Mouse (Mus musculus): ENCODE measurements around the gene Mael. TPM values are rescaled to one million over a fixed set of nuclear protein-coding genes. Genes with fewer than 3 reads are reported as not detected.

Mael gene
- total RNA-seq, 2 experiments from 2014 or later, result not detected

- no peak for ATAC-seq (replicated peaks; ENCODE audit: low FRiP score, poor library complexity, severe bottlenecking)
These were observed 79.9 kb downstream of the Mael start for GRCm38 (mm10) chr1:166158664-166159063.

- ATAC-seq (replicated peaks; ENCODE audit: low FRiP score, poor library complexity, severe bottlenecking), result no peak
These were observed 80.8 kb downstream of the Mael start for GRCm38 (mm10) chr1:166157712-166158111.

GRCm38 (mm10) chr1:166155113-166155494 is 83.4 kb downstream of the Mael start:
- no peak for ATAC-seq (replicated peaks; ENCODE audit: low FRiP score, poor library complexity, severe bottlenecking)

- ATAC-seq (replicated peaks; ENCODE audit: low FRiP score, poor library complexity, severe bottlenecking), result peak; percentile 71
These were observed 84.1 kb downstream of the Mael start for GRCm38 (mm10) chr1:166154162-166155112.

- ATAC-seq (replicated peaks; ENCODE audit: low FRiP score, poor library complexity, severe bottlenecking), result peak; percentile 79
These were observed 85.0 kb downstream of the Mael start for GRCm38 (mm10) chr1:166153351-166154120.

- ATAC-seq (replicated peaks; ENCODE audit: low FRiP score, poor library complexity, severe bottlenecking), result no peak
These were observed 86.5 kb downstream of the Mael start for GRCm38 (mm10) chr1:166152034-166152433.

GRCm38 (mm10) chr1:166151341-166151740 is 87.2 kb downstream of the Mael start:
- no peak for ATAC-seq (replicated peaks; ENCODE audit: low FRiP score, poor library complexity, severe bottlenecking)

Other genes with a start within 250 kb of the Mael start
- 15.7 and 22.1 TPM in 2 replicates for gene Pou2f1, start 236.1 kb downstream of the Mael start, total RNA-seq (2015; ENCODE audit: low replicate concordance)
- gene Pou2f1, start 236.1 kb downstream of the Mael start, total RNA-seq (2017; ENCODE audit: low replicate concordance), result 13.9 and 14.8 TPM in 2 replicates
- gene Dusp27, start 110.8 kb downstream of the Mael start, total RNA-seq (2015; ENCODE audit: low replicate concordance), result not detected in 2 replicates
- not detected in 2 replicates for gene Dusp27, start 110.8 kb downstream of the Mael start, total RNA-seq (2017; ENCODE audit: low replicate concordance)
- gene Gpa33, start 108.5 kb downstream of the Mael start, total RNA-seq (2015; ENCODE audit: low replicate concordance), result not detected in 2 replicates
- not detected in 2 replicates for gene Gpa33, start 108.5 kb downstream of the Mael start, total RNA-seq (2017; ENCODE audit: low replicate concordance)
- not detected in 2 replicates for gene Ildr2, start 15.4 kb upstream of the Mael start, total RNA-seq (2015; ENCODE audit: low replicate concordance)
- gene Ildr2, start 15.4 kb upstream of the Mael start, total RNA-seq (2017; ENCODE audit: low replicate concordance), result not detected in 2 replicates
- 14.8 and 21.9 TPM in 2 replicates for gene Tada1, start 140.3 kb upstream of the Mael start, total RNA-seq (2015; ENCODE audit: low replicate concordance)
- 6.0 and 6.6 TPM in 2 replicates for gene Tada1, start 140.3 kb upstream of the Mael start, total RNA-seq (2017; ENCODE audit: low replicate concordance)
- gene Pogk, start 171.1 kb upstream of the Mael start, total RNA-seq (2015; ENCODE audit: low replicate concordance), result 0.19 and 0.42 TPM in 2 replicates
- gene Pogk, start 171.1 kb upstream of the Mael start, total RNA-seq (2017; ENCODE audit: low replicate concordance), result 0.42 and 0.60 TPM in 2 replicates

All from erythroblast, adult 5-6 weeks (primary cell).